Mouse (Mus musculus) brain, adult 2 months (tissue): ENCODE measurements around the gene Ehmt1.

Experiments used
- DNase-seq: peaks from one replicate; pipeline ENCODE4 v3.0.0; 2011; ENCODE audit warnings: low read depth, low spot score

Ehmt1 gene

DNA sequence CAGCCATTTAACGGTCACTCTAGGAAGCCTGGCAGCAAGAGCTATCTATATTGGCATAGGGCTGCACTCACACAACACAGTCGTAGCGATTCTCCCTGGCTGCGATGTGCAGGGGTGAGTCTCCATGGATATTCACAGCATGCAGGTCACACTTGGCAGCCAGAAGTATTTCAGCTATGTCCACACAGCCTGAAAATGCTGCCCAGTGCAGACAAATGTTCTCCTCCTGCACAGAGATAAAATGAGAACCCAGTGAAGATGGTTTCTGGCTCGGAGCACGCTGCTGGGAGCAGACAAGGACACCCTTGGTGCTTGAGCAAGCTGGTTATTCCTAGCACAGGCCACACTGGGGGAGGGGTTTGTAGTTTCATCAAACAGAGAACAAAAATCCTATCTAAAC, 113.3 kb downstream of the Ehmt1 start:
- peak; percentile 65 for DNase-seq

GRCm38 (mm10) chr2:24805621-24806020, 113.8 kb downstream of the Ehmt1 start:
- no peak for DNase-seq

- DNase-seq: no peak
Observed at GRCm38 (mm10) chr2:24796833-24797457, 122.5 kb downstream of the Ehmt1 start.

GRCm38 (mm10) chr2:24787250-24787649, 132.2 kb downstream of the Ehmt1 start:
- DNase-seq: no peak

- DNase-seq: no peak
Observed at GRCm38 (mm10) chr2:24781253-24781652, 138.2 kb downstream of the Ehmt1 start.

GRCm38 (mm10) chr2:24776831-24777230, 142.6 kb downstream of the Ehmt1 start:
- DNase-seq: no peak

DNA sequence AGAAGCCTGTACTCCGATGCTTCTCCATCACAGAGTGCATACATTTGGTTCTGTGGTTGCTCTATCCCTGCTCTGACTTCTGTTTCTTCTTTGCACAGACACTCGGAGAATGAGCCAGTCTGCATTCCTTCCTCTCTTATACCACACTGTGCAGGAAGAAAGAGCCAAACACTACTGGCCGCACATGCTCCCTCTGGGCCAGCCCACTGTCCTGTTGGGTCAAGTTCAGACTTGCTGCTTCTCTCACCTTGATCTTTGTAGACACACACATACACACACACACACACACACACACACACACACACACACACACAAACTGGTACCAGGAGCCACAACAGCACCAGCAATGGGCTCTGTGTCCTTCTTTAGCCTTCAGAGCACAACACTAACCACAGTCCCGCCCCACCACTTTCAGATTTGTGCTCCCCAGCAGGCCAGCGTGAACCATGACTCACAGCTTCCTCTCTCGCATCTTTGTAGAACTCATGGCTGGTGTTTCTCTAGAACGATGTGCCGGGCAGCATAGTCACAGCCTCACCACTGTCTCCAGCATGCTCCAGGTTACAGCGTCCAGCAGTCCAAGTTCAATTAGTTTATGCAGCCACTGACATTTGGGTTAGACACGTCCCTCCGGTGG, 143.3 kb downstream of the Ehmt1 start:
- DNase-seq: peak; percentile 22

- DNase-seq: peak; percentile 62
Observed at GRCm38 (mm10) chr2:24774832-24775231, 144.6 kb downstream of the Ehmt1 start.

DNA sequence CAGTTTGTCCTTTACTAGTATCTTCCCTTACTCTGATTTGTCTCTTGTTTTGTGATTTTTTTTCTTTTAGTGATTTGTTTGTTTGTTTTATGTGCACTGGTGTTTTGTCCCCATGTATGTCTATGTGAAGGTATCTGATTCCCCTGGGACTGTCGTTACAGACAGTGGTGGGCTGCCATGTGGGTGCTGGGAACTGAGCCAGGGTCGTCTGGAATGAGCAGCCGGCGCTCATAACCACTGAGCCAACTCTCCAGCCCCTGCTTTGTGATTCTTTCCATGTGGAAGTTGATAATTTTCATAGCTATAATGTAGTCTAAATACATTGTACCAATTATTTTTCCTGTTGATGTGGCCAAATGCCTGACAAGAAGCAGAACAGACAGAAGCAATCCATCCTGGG, 148.6 kb downstream of the Ehmt1 start:
- DNase-seq: no peak

GRCm38 (mm10) chr2:24763115-24763557, 156.3 kb downstream of the Ehmt1 start, which contains the start of gene Cacna1b:
TSS of gene Cacna1b (minus strand) at chr2:24763152.
- DNase-seq: peak; percentile 94

- DNase-seq: peak; percentile 71
Observed at GRCm38 (mm10) chr2:24762446-24762960, 156.9 kb downstream of the Ehmt1 start.

- peak; percentile 88 for DNase-seq
Observed at GRCm38 (mm10) chr2:24761923-24762445, 157.4 kb downstream of the Ehmt1 start.

DNA sequence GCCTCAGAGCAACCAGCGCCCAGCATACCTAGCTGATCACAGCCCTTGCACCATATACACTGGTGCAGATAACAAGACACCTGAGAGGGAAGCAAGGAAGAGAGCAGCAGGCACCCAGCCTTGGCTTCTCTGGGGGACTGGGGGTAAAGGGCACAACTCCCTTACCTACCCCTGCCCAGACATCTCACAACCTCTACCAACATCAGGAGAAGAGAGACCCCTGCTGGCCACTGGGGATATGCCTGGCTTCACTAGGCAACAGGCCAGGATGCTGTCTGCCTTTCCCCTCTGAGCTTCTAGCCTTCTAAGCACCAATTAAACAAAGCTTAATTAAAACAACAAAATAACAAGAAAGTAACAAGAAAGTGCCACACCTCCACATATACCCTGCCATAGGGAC, 164.1 kb downstream of the Ehmt1 start:
- peak; percentile 73 for DNase-seq

GRCm38 (mm10) chr2:24752599-24752998, 166.8 kb downstream of the Ehmt1 start:
- no peak for DNase-seq

GRCm38 (mm10) chr2:24750051-24750450, 169.4 kb downstream of the Ehmt1 start:
- no peak for DNase-seq

DNA sequence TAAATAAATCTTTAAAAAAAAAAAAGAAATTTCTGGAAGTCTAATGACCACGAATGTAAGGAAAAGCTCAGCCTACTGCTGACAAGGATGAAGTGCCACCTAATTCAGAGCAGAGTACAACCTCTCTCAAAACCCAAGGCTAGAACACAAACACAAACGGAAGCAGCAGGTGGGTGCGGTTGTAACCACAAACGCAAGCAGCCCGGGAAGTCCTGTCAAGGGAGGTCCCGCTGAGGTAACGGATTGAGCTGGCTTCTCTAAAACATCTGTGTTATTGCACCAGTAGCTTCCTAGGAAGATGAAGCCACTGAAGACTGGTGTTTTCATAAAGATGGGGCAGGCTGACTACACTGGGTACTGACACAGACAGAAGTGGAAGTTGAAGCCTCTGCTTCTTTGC, 171.5 kb downstream of the Ehmt1 start:
- no peak for DNase-seq
